Mouse (Mus musculus) MN1 (cell line): ENCODE measurements around the gene Pacsin3.

ENCODE experiments used
- DNase-seq: peaks from one replicate; pipeline ENCODE4 v3.0.0-alpha.2; 2016; ENCODE audit warnings: low spot score

Pacsin3 gene

GRCm38 (mm10) chr2:91255661-91256150 is at the start of gene Pacsin3:
Gene Pacsin3, plus strand, starts transcription at chr2:91255954.
- DNase-seq = peak; percentile 48

DNA sequence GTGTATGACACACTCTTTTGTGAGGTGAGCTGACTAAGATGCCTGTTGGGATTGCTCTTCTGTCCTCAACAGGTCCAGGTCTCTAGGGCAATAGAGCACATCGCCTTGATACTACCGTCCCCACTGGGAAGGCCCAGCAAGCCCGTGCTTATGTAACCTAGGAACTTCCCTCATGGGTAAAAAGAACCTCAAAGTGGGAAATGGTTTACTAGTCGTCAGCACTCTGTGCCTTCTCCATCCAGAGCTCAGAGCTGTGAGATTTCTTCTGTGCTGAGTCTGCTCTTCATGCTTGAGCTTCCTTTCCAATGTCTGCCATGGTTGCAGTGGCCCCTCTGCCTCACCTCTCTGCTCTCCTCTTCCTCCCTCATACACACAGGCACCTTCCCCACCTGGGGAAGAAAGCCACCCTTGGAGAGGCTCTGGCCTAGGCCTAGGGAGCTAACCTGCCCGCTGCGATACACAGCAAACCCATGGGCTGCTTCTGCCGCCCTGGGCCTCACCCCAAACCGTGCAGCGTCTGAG is 49.4 kb upstream of the Pacsin3 start:
- no peak for DNase-seq

- no peak for DNase-seq
These were observed 42.4 kb upstream of the Pacsin3 start for GRCm38 (mm10) chr2:91213311-91213710.

- no peak for DNase-seq
These were observed 38.7 kb upstream of the Pacsin3 start for GRCm38 (mm10) chr2:91217032-91217431.

GRCm38 (mm10) chr2:91220501-91220900 is 35.3 kb upstream of the Pacsin3 start:
- DNase-seq = no peak

DNA sequence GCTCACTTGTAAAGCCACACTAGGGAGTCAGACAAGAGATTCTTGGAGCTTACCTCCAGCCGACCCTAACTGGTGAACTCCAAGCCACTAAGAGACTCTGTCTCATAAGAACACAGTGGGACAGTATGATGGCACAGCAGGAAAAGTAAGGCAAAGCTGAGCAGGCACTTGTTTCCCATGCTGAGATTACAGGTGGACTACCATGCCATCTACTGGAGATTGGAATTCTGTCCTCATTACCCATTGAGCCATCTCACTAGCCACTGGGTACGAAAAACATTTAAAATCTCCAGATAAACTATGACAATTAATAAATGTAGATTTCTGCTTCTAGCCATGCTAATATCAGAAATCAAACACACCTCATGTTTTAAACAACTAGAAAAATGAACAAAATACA is 32.1 kb upstream of the Pacsin3 start:
- no peak for DNase-seq

- DNase-seq = no peak
These were observed 26.0 kb upstream of the Pacsin3 start for GRCm38 (mm10) chr2:91229735-91230134.

GRCm38 (mm10) chr2:91236601-91237510 is 18.9 kb upstream of the Pacsin3 start, which contains the start of gene Ddb2:
Gene Ddb2, minus strand, starts transcription at chr2:91236982.
- DNase-seq = peak; percentile 95

GRCm38 (mm10) chr2:91237511-91238080 is 18.2 kb upstream of the Pacsin3 start:
- DNase-seq = peak; percentile 71

DNA sequence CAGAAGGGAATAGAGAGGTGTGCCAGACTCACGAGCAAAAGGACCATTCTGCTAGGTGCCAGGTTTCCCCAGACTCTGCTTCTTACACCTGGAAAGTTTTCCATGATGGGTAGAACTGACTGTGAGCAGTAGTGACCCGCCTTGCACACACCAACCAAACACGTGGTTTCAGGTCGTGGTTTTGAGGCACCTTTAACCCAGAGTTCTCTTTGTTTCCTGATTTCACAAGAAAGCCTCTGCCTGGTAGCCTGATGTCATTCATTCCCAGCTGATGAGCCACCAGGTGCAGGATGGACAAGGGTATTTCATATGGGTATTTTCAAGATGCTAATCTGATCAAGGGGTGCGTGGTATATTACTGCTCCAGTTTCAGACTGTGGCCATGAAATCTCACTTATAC is 13.2 kb upstream of the Pacsin3 start:
- no peak for DNase-seq

DNA sequence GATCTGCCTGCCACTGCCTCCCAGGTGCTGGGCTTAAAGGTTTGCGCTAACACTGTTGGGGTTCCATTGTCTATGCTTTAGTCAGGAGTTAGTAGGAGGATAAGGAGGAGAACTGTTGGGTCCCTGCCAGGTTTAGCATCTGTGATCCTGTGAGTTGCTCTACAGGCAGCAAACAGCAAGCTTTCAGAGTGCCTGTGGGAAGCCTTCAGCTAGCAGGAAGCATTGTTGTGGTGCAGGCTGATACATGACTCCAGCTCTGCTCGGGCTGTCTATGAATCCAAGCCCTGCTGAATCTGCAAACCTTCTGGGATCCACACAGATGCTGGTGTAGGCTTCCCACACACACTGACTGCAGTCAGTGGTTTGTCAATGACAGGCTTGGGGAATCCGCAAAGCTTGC is 12.3 kb upstream of the Pacsin3 start:
- DNase-seq = no peak

DNA sequence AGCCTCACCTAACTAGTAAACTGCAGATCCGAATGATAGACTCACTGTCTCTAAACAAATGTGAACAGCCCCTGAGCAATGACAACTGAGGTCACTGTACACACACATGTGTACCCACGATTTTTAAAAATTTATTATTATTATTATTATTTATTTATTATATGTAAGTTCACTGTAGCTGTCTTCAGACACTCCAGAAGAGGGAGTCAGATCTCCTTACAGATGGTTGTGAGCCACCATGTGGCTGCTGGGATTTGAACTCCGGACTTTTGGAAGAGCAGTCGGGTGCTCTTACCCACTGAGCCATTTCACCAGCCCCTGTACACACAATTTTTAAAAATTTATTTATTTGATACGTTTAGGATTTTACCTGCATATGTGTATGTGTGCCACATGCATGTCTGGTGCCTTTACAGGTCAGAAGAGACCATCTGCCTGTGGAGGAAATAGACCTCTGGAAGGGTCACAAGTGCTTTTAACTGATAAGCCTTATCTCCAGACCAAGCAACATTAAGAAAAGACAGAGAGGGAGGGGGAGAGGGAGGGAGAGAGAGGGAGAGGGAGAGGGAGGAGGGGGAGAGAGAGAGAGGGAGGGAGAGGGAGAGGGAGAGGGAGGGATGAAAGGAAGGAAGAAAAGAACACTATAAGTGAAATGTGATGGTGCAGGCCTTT is 11.1 kb upstream of the Pacsin3 start:
- DNase-seq = no peak

- DNase-seq = no peak
These were observed 7.4 kb upstream of the Pacsin3 start for GRCm38 (mm10) chr2:91248366-91248765.

DNA sequence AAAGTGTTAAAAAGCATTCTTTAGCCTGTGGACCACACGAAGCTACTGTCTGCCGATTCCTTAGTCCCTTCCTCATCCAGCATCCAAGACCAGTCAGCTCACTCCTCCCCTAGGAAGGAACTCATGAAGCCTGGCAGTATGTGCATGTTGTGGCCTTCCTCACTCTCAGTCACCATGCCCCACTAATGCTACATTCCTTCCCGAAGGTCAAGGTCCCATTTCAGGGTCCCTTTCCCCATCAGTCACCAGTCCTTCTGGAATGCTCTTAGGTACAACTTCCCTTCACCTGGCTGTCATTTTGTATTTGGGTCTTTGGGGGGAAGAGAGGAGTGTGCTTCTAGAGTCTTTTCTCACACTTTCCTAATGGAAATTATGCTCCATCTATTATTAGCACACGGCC is 3.8 kb upstream of the Pacsin3 start:
- no peak for DNase-seq

GRCm38 (mm10) chr2:91252512-91252911 is 3.2 kb upstream of the Pacsin3 start:
- DNase-seq = no peak

GRCm38 (mm10) chr2:91254725-91255380 is 901 bp upstream of the Pacsin3 start:
- peak; percentile 64 for DNase-seq

DNA sequence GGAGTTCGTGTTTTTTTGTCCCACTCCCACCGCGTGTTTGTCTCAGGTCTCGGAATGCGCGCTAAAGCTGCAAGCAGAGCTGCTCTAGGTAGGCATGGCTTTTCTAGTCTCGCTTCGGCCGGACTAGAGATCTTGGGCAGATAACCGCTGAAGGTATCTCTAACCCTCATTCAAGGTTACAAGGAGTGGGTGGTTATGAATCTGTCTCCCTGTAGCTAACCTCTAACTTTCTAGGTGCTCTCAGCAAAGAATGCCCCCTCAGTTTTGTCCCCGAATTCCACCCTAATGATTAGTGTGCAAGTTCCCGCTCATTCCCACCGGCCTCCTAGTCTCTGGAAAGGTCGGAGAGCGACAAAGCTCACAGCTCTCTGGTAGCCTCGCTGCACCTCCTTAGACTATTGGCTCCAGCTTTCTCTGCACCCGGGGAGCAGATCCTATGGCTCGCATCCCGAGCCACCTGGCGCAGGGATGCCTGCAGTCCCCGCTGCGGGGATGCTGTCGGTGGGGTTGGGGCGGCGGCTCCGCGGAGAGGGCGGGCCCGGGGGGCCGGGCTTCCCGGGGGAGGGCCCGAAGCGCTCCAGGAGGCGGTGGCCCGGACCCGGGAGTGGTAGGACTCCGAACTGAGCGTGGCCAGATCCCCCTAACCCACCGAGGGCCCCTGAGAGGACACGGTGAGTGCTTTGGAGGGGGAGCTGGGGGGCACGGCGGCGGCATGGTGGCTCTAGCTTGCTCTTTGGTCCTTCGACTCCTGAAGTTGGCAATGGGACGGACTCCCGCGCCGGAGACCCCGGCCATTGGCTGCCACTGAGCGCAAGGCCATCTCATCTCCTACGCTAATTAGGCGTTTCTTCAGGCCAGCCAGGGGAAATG is 737 bp downstream of the Pacsin3 start:
- DNase-seq = peak; percentile 63

DNA sequence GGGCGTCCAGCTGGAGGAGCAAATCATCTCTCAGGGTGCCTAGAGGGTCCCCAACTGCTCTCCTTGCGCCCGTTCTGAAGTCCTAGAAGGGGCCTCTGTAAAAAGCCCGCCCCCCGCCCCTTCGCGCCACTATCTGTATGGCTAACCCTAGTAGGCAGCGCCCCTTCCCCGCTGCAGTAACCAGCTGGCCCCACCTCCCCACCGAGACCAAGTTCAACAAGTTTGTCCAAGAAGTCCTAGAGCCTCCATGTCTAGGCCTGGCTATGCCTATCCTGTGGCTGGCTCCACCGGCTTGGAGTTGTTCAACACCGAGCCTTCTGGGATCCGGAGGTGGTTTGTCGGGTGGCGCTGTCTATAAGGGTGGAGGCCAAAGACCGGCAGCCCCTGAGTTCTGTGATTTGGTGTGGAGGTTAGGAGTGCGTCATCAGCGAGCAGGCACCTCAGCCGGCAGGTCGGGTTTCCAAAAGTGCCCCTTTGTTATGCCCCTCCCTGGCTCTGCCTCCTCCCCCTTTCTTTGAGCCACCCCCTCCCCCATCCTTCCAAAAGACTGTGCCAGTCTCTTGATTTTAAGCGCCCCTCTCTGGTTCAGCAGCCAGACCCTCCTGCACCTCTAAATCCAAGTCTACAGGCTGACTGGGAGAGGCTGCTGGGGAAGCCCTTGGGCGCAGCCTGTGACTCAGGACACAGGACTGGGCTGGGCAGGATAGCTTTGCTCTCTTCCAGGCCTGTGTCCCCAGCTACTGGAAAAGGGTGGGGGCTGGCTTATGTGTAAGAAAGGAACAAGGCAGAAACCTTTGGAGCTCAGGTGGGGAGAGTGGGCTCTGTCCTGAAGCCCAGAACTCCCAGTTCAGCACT is 1.6 kb downstream of the Pacsin3 start:
- peak; percentile 28 for DNase-seq

- no peak for DNase-seq
These were observed 2.3 kb downstream of the Pacsin3 start for GRCm38 (mm10) chr2:91258054-91258453.

DNA sequence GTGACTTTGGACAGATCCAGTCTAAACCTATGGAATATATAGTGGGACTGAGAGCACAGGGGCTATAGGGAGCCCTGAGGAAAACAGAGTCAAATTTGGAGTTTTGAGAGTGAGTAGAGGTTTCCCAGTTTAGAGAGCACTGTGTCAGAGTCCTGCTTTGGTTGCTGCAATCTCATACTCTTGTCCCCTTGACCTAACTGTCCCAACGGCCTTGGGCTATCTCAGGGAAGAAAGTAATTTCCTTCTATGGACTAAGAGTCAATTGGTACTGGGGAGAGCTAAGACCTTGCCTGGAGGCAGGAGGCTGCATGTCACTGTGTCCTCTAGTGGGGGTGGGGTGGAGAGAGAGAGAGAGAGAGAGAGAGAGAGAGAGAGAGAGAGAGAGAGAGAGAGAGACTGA is 3.1 kb downstream of the Pacsin3 start:
- no peak for DNase-seq
